Mouse (Mus musculus): ENCODE results near the gene Nbas. TPM values are rescaled to one million over a fixed set of nuclear protein-coding genes. Genes with fewer than 3 reads are reported as not detected.

Gene Nbas
- polyA plus RNA-seq, 1 experiment from 2014 or later = 14.0 TPM

- no peak for DNase-seq (ENCODE audit: low spot score)
- Histone ChIP-seq H3K36me3 (no peaks in the 10 kb centered on the region), H3K27ac (no peak overlapping the region), H3K9me3 (no peaks in the 10 kb centered on the region), H3K4me3 (no peak overlapping the region), H3K27me3 (ENCODE audit: insufficient read depth, poor library complexity, severe bottlenecking) (no peaks in the 10 kb centered on the region), H3K4me1 (replicated peaks) (no peaks in the 10 kb centered on the region)
- 86% methylated on average over 4 of the region's 4 CpGs for WGBS
Observed at GRCm38 (mm10) chr12:13444653-13445431, 175.9 kb downstream of the Nbas start.

GRCm38 (mm10) chr12:13445486-13446065 lies 176.6 kb downstream of the Nbas start:
- Histone ChIP-seq H3K36me3 (no peaks in the 10 kb centered on the region), H3K27ac (no peak overlapping the region), H3K4me3 (no peak overlapping the region), H3K4me1 (replicated peaks) (no peaks in the 10 kb centered on the region), H3K27me3 (ENCODE audit: insufficient read depth, poor library complexity, severe bottlenecking) (no peaks in the 10 kb centered on the region), H3K9me3 (no peaks in the 10 kb centered on the region)
- 94% methylated on average over 2 of the region's 2 CpGs for WGBS
- DNase-seq (ENCODE audit: low spot score) = no peak

GRCm38 (mm10) chr12:13448916-13449315 lies 180.0 kb downstream of the Nbas start:
- no peaks in the 10 kb centered on the region for H3K9me3 ChIP-seq
- no peaks in the 10 kb centered on the region for H3K27me3 ChIP-seq (ENCODE audit: insufficient read depth, poor library complexity, severe bottlenecking)
- 82% methylated on average over 2 of the region's 2 CpGs for WGBS
- no peak for DNase-seq (ENCODE audit: low spot score)
- no peak overlapping the region for H3K27ac ChIP-seq
- no peaks in the 10 kb centered on the region for H3K36me3 ChIP-seq
- H3K4me1 ChIP-seq (replicated peaks) = no peaks in the 10 kb centered on the region
- no peak overlapping the region for H3K4me3 ChIP-seq

GRCm38 (mm10) chr12:13452050-13452449 lies 183.1 kb downstream of the Nbas start:
- 83% methylated on average over 2 of the region's 2 CpGs for WGBS
- Histone ChIP-seq H3K36me3 (0 out of 2 replicates have a peak, but pooled peaks cover 2% of the 10 kb centered on the region), H3K4me1 (replicated peaks) (no peaks in the 10 kb centered on the region), H3K27ac (no peak overlapping the region), H3K27me3 (ENCODE audit: insufficient read depth, poor library complexity, severe bottlenecking) (no peaks in the 10 kb centered on the region), H3K9me3 (no peaks in the 10 kb centered on the region), H3K4me3 (no peak overlapping the region)
- no peak for DNase-seq (ENCODE audit: low spot score)

- Histone ChIP-seq H3K27me3 (ENCODE audit: insufficient read depth, poor library complexity, severe bottlenecking) (no peaks in the 10 kb centered on the region), H3K4me1 (replicated peaks) (peaks cover 15% of the 10 kb centered on the region), H3K36me3 (0 out of 2 replicates have a peak, but pooled peaks cover 2% of the 10 kb centered on the region), H3K9me3 (no peaks in the 10 kb centered on the region), H3K27ac (no peak overlapping the region), H3K4me3 (no peak overlapping the region)
- WGBS = 87% methylated on average over 6 of the region's 6 CpGs
- DNase-seq (ENCODE audit: low spot score) = no peak
Observed at GRCm38 (mm10) chr12:13460223-13460853, 191.4 kb downstream of the Nbas start.

GRCm38 (mm10) chr12:13461558-13462153 lies 192.7 kb downstream of the Nbas start:
- no peak for DNase-seq (ENCODE audit: low spot score)
- Histone ChIP-seq H3K4me1 (replicated peaks) (peaks cover 15% of the 10 kb centered on the region), H3K9me3 (no peaks in the 10 kb centered on the region), H3K27ac (no peak overlapping the region), H3K27me3 (ENCODE audit: insufficient read depth, poor library complexity, severe bottlenecking) (no peaks in the 10 kb centered on the region), H3K4me3 (no peak overlapping the region), H3K36me3 (0 out of 2 replicates have a peak, but pooled peaks cover 2% of the 10 kb centered on the region)
- WGBS = 59% methylated on average over 9 of the region's 9 CpGs

- DNase-seq (ENCODE audit: low spot score) = no peak
- Histone ChIP-seq H3K4me3 (no peak overlapping the region), H3K27ac (no peak overlapping the region), H3K36me3 (no peaks in the 10 kb centered on the region), H3K9me3 (no peaks in the 10 kb centered on the region), H3K27me3 (ENCODE audit: insufficient read depth, poor library complexity, severe bottlenecking) (no peaks in the 10 kb centered on the region), H3K4me1 (replicated peaks) (peaks cover 15% of the 10 kb centered on the region)
- 84% methylated on average over 6 of the region's 6 CpGs for WGBS
Observed at GRCm38 (mm10) chr12:13462397-13462796, 193.5 kb downstream of the Nbas start.

GRCm38 (mm10) chr12:13465554-13465953 lies 196.6 kb downstream of the Nbas start:
- H3K27ac ChIP-seq = no peak overlapping the region
- H3K4me1 ChIP-seq (replicated peaks) = peaks cover 15% of the 10 kb centered on the region
- H3K27me3 ChIP-seq (ENCODE audit: insufficient read depth, poor library complexity, severe bottlenecking) = no peaks in the 10 kb centered on the region
- H3K9me3 ChIP-seq = no peaks in the 10 kb centered on the region
- 90% methylated on average over 2 of the region's 2 CpGs for WGBS
- peaks cover 8% of the 10 kb centered on the region; the same call in 1 of the 2 replicates for H3K36me3 ChIP-seq
- no peak overlapping the region for H3K4me3 ChIP-seq
- no peak for DNase-seq (ENCODE audit: low spot score)

GRCm38 (mm10) chr12:13474881-13475280 lies 205.9 kb downstream of the Nbas start:
- H3K9me3 ChIP-seq = no peaks in the 10 kb centered on the region
- H3K27ac ChIP-seq = no peak overlapping the region
- H3K4me1 ChIP-seq (replicated peaks) = no peaks in the 10 kb centered on the region
- no peak for DNase-seq (ENCODE audit: low spot score)
- whole genome bisulfite sequencing = 90% methylated on average over 2 of the region's 2 CpGs
- H3K36me3 ChIP-seq = peaks cover 19% of the 10 kb centered on the region
- no peak overlapping the region for H3K4me3 ChIP-seq
- H3K27me3 ChIP-seq (ENCODE audit: insufficient read depth, poor library complexity, severe bottlenecking) = no peaks in the 10 kb centered on the region

- H3K9me3 ChIP-seq = no peaks in the 10 kb centered on the region
- no peak for DNase-seq (ENCODE audit: low spot score)
- WGBS = 89% methylated on average over 7 of the region's 7 CpGs
Observed at GRCm38 (mm10) chr12:13479163-13479562, 210.2 kb downstream of the Nbas start.

GRCm38 (mm10) chr12:13486278-13486677 lies 217.3 kb downstream of the Nbas start:
- Histone ChIP-seq H3K9me3 (no peaks in the 10 kb centered on the region), H3K27me3 (ENCODE audit: insufficient read depth, poor library complexity, severe bottlenecking) (no peaks in the 10 kb centered on the region), H3K36me3 (peaks cover 5% of the 10 kb centered on the region; the same call in 1 of the 2 replicates), H3K4me3 (no peak overlapping the region), H3K4me1 (replicated peaks) (no peaks in the 10 kb centered on the region), H3K27ac (no peak overlapping the region)
- WGBS = 94% methylated on average over 3 of the region's 3 CpGs
- DNase-seq (ENCODE audit: low spot score) = no peak

More at GRCm38 (mm10) chr12:13479163-13479562, 210.2 kb downstream of the Nbas start:
- Histone ChIP-seq H3K36me3 (peaks cover 15% of the 10 kb centered on the region), H3K4me1 (replicated peaks) (no peaks in the 10 kb centered on the region), H3K4me3 (no peak overlapping the region), H3K27me3 (ENCODE audit: insufficient read depth, poor library complexity, severe bottlenecking) (no peaks in the 10 kb centered on the region), H3K27ac (no peak overlapping the region)

- 92% methylated on average over 6 of the region's 6 CpGs for WGBS
- Histone ChIP-seq H3K36me3 (no peaks in the 10 kb centered on the region), H3K27me3 (ENCODE audit: insufficient read depth, poor library complexity, severe bottlenecking) (no peaks in the 10 kb centered on the region), H3K9me3 (no peaks in the 10 kb centered on the region), H3K4me3 (no peak overlapping the region), H3K27ac (no peak overlapping the region), H3K4me1 (replicated peaks) (no peaks in the 10 kb centered on the region)
- no peak for DNase-seq (ENCODE audit: low spot score)
Observed at GRCm38 (mm10) chr12:13497211-13497610, 228.3 kb downstream of the Nbas start.

Data from hindbrain, embryonic 10.5 days (tissue).